Mouse (Mus musculus) ES-Bruce4 (cell line): ENCODE data around the gene Oxa1l.

ENCODE experiments used
- CTCF ChIP-seq: IDR thresholded peaks from one replicate; pipeline ENCODE4 v1.8.1; 2011; ENCODE audit warnings: low read depth, low read length
- EP300 ChIP-seq: IDR thresholded peaks from 2 replicates; pipeline ENCODE4 v1.6.1; 2011; ENCODE audit warnings: low read depth, low read length; ENCODE audit not compliant: insufficient read depth
- POLR2A ChIP-seq: IDR thresholded peaks from one replicate; pipeline ENCODE4 v1.8.1; 2011; ENCODE audit warnings: low read length; ENCODE audit not compliant: insufficient read depth

DNA sequence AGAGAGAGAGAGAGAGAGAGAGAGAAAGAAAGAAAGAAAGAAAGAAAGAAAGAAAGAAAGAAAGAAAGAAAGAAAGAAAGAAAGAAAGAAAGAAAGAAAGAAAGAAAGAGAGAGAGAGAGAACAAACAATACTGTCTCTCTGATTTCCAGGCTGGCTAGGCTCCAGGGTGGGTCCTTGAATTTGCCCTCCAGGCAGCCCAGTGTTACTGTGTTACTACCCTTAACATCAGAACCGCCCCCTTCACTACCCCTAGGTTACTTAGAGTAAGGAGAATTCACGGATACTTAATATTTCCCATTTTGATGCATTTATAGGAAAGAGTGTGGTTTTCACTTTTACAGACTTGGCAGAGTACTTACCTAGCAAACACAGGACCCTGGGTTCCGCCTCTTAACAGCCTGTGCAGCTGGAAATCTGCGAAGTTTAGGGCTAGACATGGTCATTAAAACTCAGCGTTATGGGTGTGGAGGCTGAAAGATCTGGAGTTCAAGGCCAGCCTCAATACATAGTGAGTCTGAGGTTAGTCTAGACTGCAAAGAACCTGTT, 55.7 kb downstream of the Oxa1l start:
- no peak for TF ChIP-seq EP300
- TF ChIP-seq CTCF = no peak
- no peak for TF ChIP-seq POLR2A
